Comparison of ENCODE assay signal across 8 mouse cellular contexts in the genomic region with DNA sequence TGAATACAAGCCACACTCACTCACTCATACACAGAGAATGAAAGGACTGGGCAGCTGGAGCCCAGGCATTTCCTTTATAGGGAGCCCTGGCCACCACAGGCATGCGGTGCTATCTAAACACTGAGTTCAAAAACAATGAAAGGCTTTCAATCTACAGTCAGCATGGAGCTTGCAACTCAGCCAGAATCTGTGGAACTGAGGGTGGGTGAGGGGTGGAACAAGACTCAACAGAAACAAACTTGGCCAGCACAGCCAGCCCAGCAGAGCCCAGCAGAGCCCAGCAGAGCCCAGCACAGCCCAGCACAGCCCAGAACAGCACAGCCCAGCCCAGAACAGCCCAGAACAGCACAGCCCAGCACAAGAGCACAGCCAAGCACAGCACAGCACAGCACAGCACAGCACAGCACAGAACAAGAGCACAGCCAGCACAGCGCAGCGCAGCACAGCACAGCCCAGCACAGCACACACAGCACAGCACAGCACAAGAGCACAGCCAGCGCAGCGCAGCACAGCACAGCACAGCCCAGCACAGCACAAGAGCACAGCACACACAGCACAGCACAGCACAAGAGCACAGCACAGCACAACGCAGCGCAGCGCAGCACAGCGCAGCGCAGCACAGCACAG. TPM values are rescaled to one million over a fixed set of nuclear protein-coding genes. Genes with fewer than 3 reads are reported as not detected.
DNase-seq lines count a peak whose midpoint lies in the region; ATAC-seq and TF ChIP-seq lines count a peak whose summit lies in the region.

No protein-coding gene starts in this region.

- H3K9ac ChIP-seq in hindbrain, embryonic 13.5 days, result no peak overlapping the region

- DNase-seq in left cerebral cortex, adult 2 months (ENCODE audit: extremely low spot score in 1 of 2, low spot score in 2 of 2), result peak in 1 of 2 experiments; percentile 33
- DNase-seq in left cerebral cortex, adult 11 months (ENCODE audit: low spot score), result no peak
- peak; percentile 51 for DNase-seq in embryo, embryonic 11 days
- peak; percentile 86 for DNase-seq in lung, postnatal 10 days
- DNase-seq in yolk sac, embryonic 10.5 days (ENCODE audit: low spot score), result peak; percentile 28
- DNase-seq in frontal cortex, postnatal 36 days (ENCODE audit: low spot score in 2 of 2), result no peak
- no peak for DNase-seq in spleen, adult 18-20 months

- no peaks in the 10 kb centered on the region for H3K27me3 ChIP-seq in hindbrain, embryonic 13.5 days

- H3K4me2 ChIP-seq in hindbrain, embryonic 13.5 days, result no peak overlapping the region

- H3K27ac ChIP-seq in left cerebral cortex, adult 2 months, result peak overlapping the region; percentile 67
- H3K27ac ChIP-seq in hindbrain, embryonic 13.5 days, result peak overlapping the region; percentile 75

- peaks cover 44% of the 10 kb centered on the region for H3K36me3 ChIP-seq in hindbrain, embryonic 13.5 days

- H3K4me3 ChIP-seq in left cerebral cortex, adult 2 months, result no peak overlapping the region
- H3K4me3 ChIP-seq in hindbrain, embryonic 13.5 days, result no peak overlapping the region

- 89% methylated on average over 10 of the region's 10 CpGs for WGBS in hindbrain, embryonic 13.5 days

- no peaks in the 10 kb centered on the region for H3K9me3 ChIP-seq in hindbrain, embryonic 13.5 days

- peak; percentile 89 for ATAC-seq in hindbrain, embryonic 13.5 days (ENCODE audit: low FRiP score)

- peaks cover 12% of the 10 kb centered on the region for H3K4me1 ChIP-seq in hindbrain, embryonic 13.5 days (replicated peaks)

- intact Hi-C loops in left cerebral cortex, adult 2 months (cut with DNase I), result no loop called here

- TF ChIP-seq CTCF in left cerebral cortex, adult 2 months (IDR thresholded peaks at IDR 0.05), result no peak

RNA-seq across cellular contexts. Expression of gene Dcaf5, which starts 56.5 kb away (rescaled TPM):
- 10 to 100 TPM; 75.9 to 80.7 TPM for total RNA-seq in left cerebral cortex, adult 2 months (2021)
- 25.2 and 27.7 TPM in 2 replicates for polyA plus RNA-seq in hindbrain, embryonic 13.5 days (2015; fragmentation: Nextera tagmentation; extraction: Ambion mirVana)

Comparison
In these comparisons a context has a peak if more than half of its experiments do, and no peak if none do; other contexts are left out.
1. DNase-seq: peak in embryo, embryonic 11 days (single experiment), lung, postnatal 10 days (single experiment) and yolk sac, embryonic 10.5 days (single experiment); none in left cerebral cortex, adult 11 months (single experiment), frontal cortex, postnatal 36 days (0 of 2) and spleen, adult 18-20 months (0 of 2).